Mouse (Mus musculus): ENCODE data around the gene Tenm3. TPM values are rescaled to one million over a fixed set of nuclear protein-coding genes. Genes with fewer than 3 reads are reported as not detected.

Gene Tenm3
- polyA plus RNA-seq, 1 experiment from 2014 or later: not detected

GRCm38 (mm10) chr8:48827454-48827853, 16.3 kb downstream of the Tenm3 start:
- Histone ChIP-seq H3K4me3 (ENCODE audit: inconsistent target) (no peak overlapping the region), H3K36me3 (ENCODE audit: inconsistent target) (no peaks in the 10 kb centered on the region), H3K27ac (no peak overlapping the region), H3K79me2 (ENCODE audit: inconsistent target) (no peaks in the 10 kb centered on the region)
- 62% methylated on average over 9 of the region's 9 CpGs for WGBS (ENCODE audit: missing documents)

GRCm38 (mm10) chr8:48825666-48826065, 18.1 kb downstream of the Tenm3 start:
- WGBS (ENCODE audit: missing documents): 90% methylated on average over 7 of the region's 7 CpGs
- Histone ChIP-seq H3K36me3 (ENCODE audit: inconsistent target) (no peaks in the 10 kb centered on the region), H3K4me3 (ENCODE audit: inconsistent target) (no peak overlapping the region), H3K79me2 (ENCODE audit: inconsistent target) (no peaks in the 10 kb centered on the region), H3K27ac (no peak overlapping the region)

- 69% methylated on average over 4 of the region's 4 CpGs for WGBS (ENCODE audit: missing documents)
- H3K27ac ChIP-seq: no peak overlapping the region
- H3K79me2 ChIP-seq (ENCODE audit: inconsistent target): no peaks in the 10 kb centered on the region
- H3K36me3 ChIP-seq (ENCODE audit: inconsistent target): no peaks in the 10 kb centered on the region
- no peak overlapping the region for H3K4me3 ChIP-seq (ENCODE audit: inconsistent target)
Measured at GRCm38 (mm10) chr8:48822291-48822690, 21.5 kb downstream of the Tenm3 start.

GRCm38 (mm10) chr8:48819962-48820361, 23.8 kb downstream of the Tenm3 start:
- no peak overlapping the region for H3K27ac ChIP-seq
- H3K4me3 ChIP-seq (ENCODE audit: inconsistent target): no peak overlapping the region
- WGBS (ENCODE audit: missing documents): 89% methylated on average over 6 of the region's 6 CpGs
- H3K79me2 ChIP-seq (ENCODE audit: inconsistent target): no peaks in the 10 kb centered on the region
- no peaks in the 10 kb centered on the region for H3K36me3 ChIP-seq (ENCODE audit: inconsistent target)

- WGBS (ENCODE audit: missing documents): 74% methylated on average over 5 of the region's 5 CpGs
- H3K27ac ChIP-seq: no peak overlapping the region
- H3K79me2 ChIP-seq (ENCODE audit: inconsistent target): no peaks in the 10 kb centered on the region
- no peaks in the 10 kb centered on the region for H3K36me3 ChIP-seq (ENCODE audit: inconsistent target)
- no peak overlapping the region for H3K4me3 ChIP-seq (ENCODE audit: inconsistent target)
Measured at GRCm38 (mm10) chr8:48819348-48819747, 24.4 kb downstream of the Tenm3 start.

GRCm38 (mm10) chr8:48816941-48817340, 26.8 kb downstream of the Tenm3 start:
- Histone ChIP-seq H3K79me2 (ENCODE audit: inconsistent target) (no peaks in the 10 kb centered on the region), H3K36me3 (ENCODE audit: inconsistent target) (no peaks in the 10 kb centered on the region), H3K27ac (no peak overlapping the region), H3K4me3 (ENCODE audit: inconsistent target) (no peak overlapping the region)
- WGBS (ENCODE audit: missing documents): 51% methylated on average over 13 of the region's 13 CpGs

GRCm38 (mm10) chr8:48812196-48812741, 31.5 kb downstream of the Tenm3 start:
- Histone ChIP-seq H3K27ac (no peak overlapping the region), H3K79me2 (ENCODE audit: inconsistent target) (no peaks in the 10 kb centered on the region), H3K4me3 (ENCODE audit: inconsistent target) (no peak overlapping the region), H3K36me3 (ENCODE audit: inconsistent target) (no peaks in the 10 kb centered on the region)
- 91% methylated on average over 1 of the region's 1 CpGs for WGBS (ENCODE audit: missing documents)

- H3K79me2 ChIP-seq (ENCODE audit: inconsistent target): no peaks in the 10 kb centered on the region
- no peak overlapping the region for H3K4me3 ChIP-seq (ENCODE audit: inconsistent target)
- H3K27ac ChIP-seq: no peak overlapping the region
- 100% methylated on average over 1 of the region's 1 CpGs for WGBS (ENCODE audit: missing documents)
- H3K36me3 ChIP-seq (ENCODE audit: inconsistent target): no peaks in the 10 kb centered on the region
Measured at GRCm38 (mm10) chr8:48810615-48811014, 33.1 kb downstream of the Tenm3 start.

GRCm38 (mm10) chr8:48809104-48809503, 34.6 kb downstream of the Tenm3 start:
- Histone ChIP-seq H3K36me3 (ENCODE audit: inconsistent target) (no peaks in the 10 kb centered on the region), H3K27ac (no peak overlapping the region), H3K4me3 (ENCODE audit: inconsistent target) (no peak overlapping the region), H3K79me2 (ENCODE audit: inconsistent target) (no peaks in the 10 kb centered on the region)
- WGBS (ENCODE audit: missing documents): 83% methylated on average over 3 of the region's 3 CpGs

GRCm38 (mm10) chr8:48803070-48803469, 40.7 kb downstream of the Tenm3 start:
- H3K4me3 ChIP-seq (ENCODE audit: inconsistent target): no peak overlapping the region
- H3K27ac ChIP-seq: no peak overlapping the region
- H3K79me2 ChIP-seq (ENCODE audit: inconsistent target): no peaks in the 10 kb centered on the region
- 88% methylated on average over 8 of the region's 8 CpGs for WGBS (ENCODE audit: missing documents)
- no peaks in the 10 kb centered on the region for H3K36me3 ChIP-seq (ENCODE audit: inconsistent target)

- H3K36me3 ChIP-seq (ENCODE audit: inconsistent target): no peaks in the 10 kb centered on the region
- H3K27ac ChIP-seq: no peak overlapping the region
- H3K4me3 ChIP-seq (ENCODE audit: inconsistent target): no peak overlapping the region
- H3K79me2 ChIP-seq (ENCODE audit: inconsistent target): no peaks in the 10 kb centered on the region
- WGBS (ENCODE audit: missing documents): 85% methylated on average over 8 of the region's 8 CpGs
Measured at GRCm38 (mm10) chr8:48802231-48802630, 41.5 kb downstream of the Tenm3 start.

GRCm38 (mm10) chr8:48797955-48798359, 45.8 kb downstream of the Tenm3 start:
- H3K36me3 ChIP-seq (ENCODE audit: inconsistent target): no peaks in the 10 kb centered on the region
- no peak overlapping the region for H3K4me3 ChIP-seq (ENCODE audit: inconsistent target)
- no peaks in the 10 kb centered on the region for H3K79me2 ChIP-seq (ENCODE audit: inconsistent target)
- 89% methylated on average over 5 of the region's 5 CpGs for WGBS (ENCODE audit: missing documents)
- no peak overlapping the region for H3K27ac ChIP-seq

- WGBS (ENCODE audit: missing documents): 79% methylated on average over 7 of the region's 7 CpGs
- Histone ChIP-seq H3K4me3 (ENCODE audit: inconsistent target) (no peak overlapping the region), H3K36me3 (ENCODE audit: inconsistent target) (no peaks in the 10 kb centered on the region), H3K27ac (no peak overlapping the region), H3K79me2 (ENCODE audit: inconsistent target) (no peaks in the 10 kb centered on the region)
Measured at GRCm38 (mm10) chr8:48794285-48794684, 49.5 kb downstream of the Tenm3 start.

- Histone ChIP-seq H3K79me2 (ENCODE audit: inconsistent target) (no peaks in the 10 kb centered on the region), H3K27ac (no peak overlapping the region), H3K36me3 (ENCODE audit: inconsistent target) (no peaks in the 10 kb centered on the region), H3K4me3 (ENCODE audit: inconsistent target) (no peak overlapping the region)
- 84% methylated on average over 7 of the region's 8 CpGs for WGBS (ENCODE audit: missing documents)
Measured at GRCm38 (mm10) chr8:48793729-48794128, 50.0 kb downstream of the Tenm3 start.

- 87% methylated on average over 10 of the region's 10 CpGs for WGBS (ENCODE audit: missing documents)
Measured at GRCm38 (mm10) chr8:48792587-48793326, 51.0 kb downstream of the Tenm3 start.

More at GRCm38 (mm10) chr8:48792587-48793326, 51.0 kb downstream of the Tenm3 start:
- H3K27ac ChIP-seq: no peak overlapping the region
- H3K36me3 ChIP-seq (ENCODE audit: inconsistent target): no peaks in the 10 kb centered on the region
- H3K79me2 ChIP-seq (ENCODE audit: inconsistent target): no peaks in the 10 kb centered on the region
- H3K4me3 ChIP-seq (ENCODE audit: inconsistent target): no peak overlapping the region

Data from macrophage (primary cell).